Mouse (Mus musculus): ENCODE measurements at regions not wholly inside any gene's neighbourhood (a gene's known extent, or its start where the extent isn't known, plus 50 kb on each side); places are given as distances from the start of the nearest gene placed in this dataset.
"Not testable (repeated sequence)": the region's sequence is repeated elsewhere in the genome, so short reads cannot be mapped to it uniquely, and the experiment has no call there.

DNA sequence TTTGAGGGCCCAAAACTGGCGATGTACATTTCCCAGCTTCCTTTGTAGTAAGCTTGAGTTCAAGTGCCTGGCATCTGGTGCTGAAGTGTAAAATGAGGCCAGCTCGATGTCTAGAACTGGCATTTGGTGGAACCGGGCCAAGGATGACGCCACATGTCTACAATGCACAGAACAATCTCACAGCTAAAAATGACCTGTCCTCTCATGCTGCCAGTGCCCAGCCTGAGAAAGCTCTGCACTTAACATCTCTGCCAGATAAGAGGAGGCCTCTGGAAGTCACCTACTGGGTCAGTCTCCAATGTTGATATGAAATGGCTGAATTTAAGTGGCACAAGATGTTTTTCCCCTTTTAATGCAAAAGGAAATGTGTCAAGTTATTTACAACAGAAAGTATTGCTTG, 354.4 kb downstream of the Tox3 start:
- H3K4me2 ChIP-seq, result no peak overlapping the region
- no peaks in the 10 kb centered on the region for H3K27me3 ChIP-seq
- 88% methylated on average over 4 of the region's 4 CpGs for WGBS
- no peak overlapping the region for H3K9ac ChIP-seq (replicated peaks)
- no peak for ATAC-seq (ENCODE audit: insufficient number of reproducible peaks, insufficient read depth, low FRiP score, low TSS enrichment, low read depth)
- no peaks in the 10 kb centered on the region for H3K9me3 ChIP-seq
- no peaks in the 10 kb centered on the region for H3K36me3 ChIP-seq
- H3K27ac ChIP-seq, result no peak overlapping the region
- H3K4me1 ChIP-seq (replicated peaks), result no peaks in the 10 kb centered on the region
- no peak overlapping the region for H3K4me3 ChIP-seq (replicated peaks)

DNA sequence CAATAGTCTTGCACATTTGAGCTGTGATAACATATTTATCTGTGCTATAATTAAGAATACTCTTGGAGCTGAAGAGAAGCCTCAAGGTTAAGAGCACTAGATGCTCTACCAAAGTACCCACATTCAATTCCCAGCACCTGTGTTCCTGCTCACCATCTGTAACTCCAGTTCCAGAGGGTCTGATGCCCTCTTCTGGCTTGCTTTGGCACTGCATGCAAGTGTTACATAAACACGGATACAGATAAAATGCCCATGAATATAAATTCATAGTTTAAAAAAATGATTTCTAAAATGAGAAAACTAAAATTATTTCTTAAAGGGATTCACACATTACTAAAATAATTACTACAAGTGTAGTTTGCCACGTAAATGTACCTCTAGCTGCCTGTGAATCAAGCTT, 364.3 kb downstream of the Tox3 start:
- ATAC-seq (ENCODE audit: insufficient number of reproducible peaks, insufficient read depth, low FRiP score, low TSS enrichment, low read depth), result no peak
- no peak overlapping the region for H3K9ac ChIP-seq (replicated peaks)
- H3K27ac ChIP-seq, result no peak overlapping the region
- peaks cover 6% of the 10 kb centered on the region; the same call in 1 of the 2 replicates for H3K4me1 ChIP-seq (replicated peaks)
- H3K36me3 ChIP-seq, result no peaks in the 10 kb centered on the region
- H3K4me3 ChIP-seq (replicated peaks), result no peak overlapping the region
- H3K27me3 ChIP-seq, result 0 out of 2 replicates have a peak, but pooled peaks cover 3% of the 10 kb centered on the region
- no peaks in the 10 kb centered on the region for H3K9me3 ChIP-seq
- no peak overlapping the region for H3K4me2 ChIP-seq
- WGBS, result 92% methylated on average over 2 of the region's 2 CpGs

DNA sequence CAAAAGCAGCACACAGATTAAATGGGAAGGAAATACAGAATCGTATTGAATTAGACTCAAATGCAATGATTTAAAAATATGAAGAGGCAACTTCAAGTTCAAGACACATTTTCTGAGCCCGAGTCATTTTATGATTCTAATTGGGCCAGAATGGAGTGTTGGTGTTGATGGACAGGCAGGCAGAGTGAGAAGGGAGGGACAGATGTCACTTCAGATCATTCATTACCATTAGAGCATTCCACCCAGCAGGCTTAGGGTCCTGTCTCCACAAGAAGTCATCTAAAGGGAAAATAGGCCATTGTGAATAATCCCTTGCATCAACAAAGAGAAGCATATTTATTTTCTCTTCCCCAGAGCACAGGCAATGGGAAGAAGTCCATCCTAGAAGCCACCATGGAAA, 365.6 kb downstream of the Tox3 start:
- no peak overlapping the region for H3K4me2 ChIP-seq
- no peaks in the 10 kb centered on the region for H3K36me3 ChIP-seq
- H3K4me1 ChIP-seq (replicated peaks), result peaks cover 6% of the 10 kb centered on the region; the same call in 1 of the 2 replicates
- H3K9ac ChIP-seq (replicated peaks), result no peak overlapping the region
- no peak for ATAC-seq (ENCODE audit: insufficient number of reproducible peaks, insufficient read depth, low FRiP score, low TSS enrichment, low read depth)
- 41% methylated on average over 2 of the region's 2 CpGs for WGBS
- H3K27ac ChIP-seq, result no peak overlapping the region
- H3K27me3 ChIP-seq, result 0 out of 2 replicates have a peak, but pooled peaks cover 3% of the 10 kb centered on the region
- no peaks in the 10 kb centered on the region for H3K9me3 ChIP-seq
- no peak overlapping the region for H3K4me3 ChIP-seq (replicated peaks)

DNA sequence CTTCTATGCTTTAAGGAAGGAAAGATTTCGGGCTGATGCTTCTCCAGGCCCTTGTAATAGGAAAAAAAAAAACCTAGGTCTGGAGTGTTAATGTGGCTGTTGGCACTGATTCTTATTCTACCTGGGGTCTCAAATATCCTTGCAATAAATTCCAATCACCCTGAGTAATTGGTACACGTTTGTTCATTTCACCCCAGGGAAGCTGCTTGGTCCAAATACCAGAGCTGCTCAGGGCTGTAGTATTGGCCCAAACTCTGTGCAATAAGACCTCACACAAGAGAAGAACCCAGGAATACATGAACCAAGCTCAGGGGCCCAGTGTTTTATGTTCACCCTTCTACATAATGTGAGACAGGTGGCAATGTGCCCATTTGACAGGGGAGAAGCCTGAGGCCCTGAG, 366.8 kb downstream of the Tox3 start:
- Histone ChIP-seq H3K4me3 (replicated peaks) (no peak overlapping the region), H3K27ac (no peak overlapping the region), H3K36me3 (no peaks in the 10 kb centered on the region), H3K27me3 (no peaks in the 10 kb centered on the region), H3K4me1 (replicated peaks) (peaks cover 6% of the 10 kb centered on the region; the same call in 1 of the 2 replicates), H3K4me2 (no peak overlapping the region), H3K9me3 (no peaks in the 10 kb centered on the region), H3K9ac (replicated peaks) (no peak overlapping the region)
- 52% methylated on average over 2 of the region's 2 CpGs for WGBS
- ATAC-seq (ENCODE audit: insufficient number of reproducible peaks, insufficient read depth, low FRiP score, low TSS enrichment, low read depth), result no peak

DNA sequence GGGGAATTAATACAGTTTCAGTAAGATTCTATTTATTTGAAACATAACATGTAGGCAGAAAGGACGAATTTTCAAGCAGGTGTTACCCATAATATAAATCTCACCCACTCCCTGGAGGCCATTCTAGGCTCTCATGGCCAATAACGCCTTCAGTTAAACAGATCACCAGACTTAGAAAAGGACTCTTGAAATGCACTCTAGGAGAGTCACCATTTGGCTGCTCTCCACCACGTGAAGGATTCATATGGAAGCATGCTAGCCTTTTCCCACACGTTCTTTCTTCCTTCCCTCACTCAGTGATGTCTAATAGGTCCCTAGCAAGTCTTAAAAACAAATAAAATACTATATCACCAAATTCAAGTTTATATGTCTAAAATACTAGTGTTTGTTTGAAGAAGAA, 367.7 kb downstream of the Tox3 start:
- Histone ChIP-seq H3K4me2 (no peak overlapping the region), H3K4me3 (replicated peaks) (no peak overlapping the region), H3K4me1 (replicated peaks) (peaks cover 6% of the 10 kb centered on the region; the same call in 1 of the 2 replicates), H3K9ac (replicated peaks) (no peak overlapping the region), H3K27me3 (no peaks in the 10 kb centered on the region), H3K27ac (no peak overlapping the region), H3K36me3 (no peaks in the 10 kb centered on the region), H3K9me3 (no peaks in the 10 kb centered on the region)
- ATAC-seq (ENCODE audit: insufficient number of reproducible peaks, insufficient read depth, low FRiP score, low TSS enrichment, low read depth), result no peak
- 66% methylated on average over 4 of the region's 4 CpGs for WGBS

DNA sequence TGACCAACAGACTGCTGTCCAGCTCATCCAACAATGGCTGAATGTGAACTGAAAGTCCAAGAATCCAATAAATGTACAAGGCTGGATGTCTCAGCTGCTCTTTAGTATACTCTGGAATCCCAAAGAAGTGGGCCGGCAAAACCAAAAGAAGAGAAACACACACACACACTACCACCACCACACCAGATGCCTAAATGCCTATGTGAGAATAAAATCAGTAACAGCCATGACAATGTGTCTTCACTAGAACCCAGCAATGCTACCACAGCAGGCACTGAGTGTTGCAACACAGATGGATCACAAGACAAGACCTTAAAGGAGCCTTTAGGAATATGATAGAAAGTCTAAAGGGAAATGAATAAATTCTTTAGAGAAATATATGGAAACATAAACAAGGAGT, 385.3 kb downstream of the Tox3 start:
- Histone ChIP-seq H3K4me3 (replicated peaks) (no peak overlapping the region), H3K27me3 (no peaks in the 10 kb centered on the region), H3K9ac (replicated peaks) (no peak overlapping the region), H3K9me3 (no peaks in the 10 kb centered on the region), H3K36me3 (no peaks in the 10 kb centered on the region), H3K4me1 (replicated peaks) (no peaks in the 10 kb centered on the region), H3K27ac (no peak overlapping the region), H3K4me2 (no peak overlapping the region)
- 82% methylated on average over 1 of the region's 1 CpGs for WGBS
- no peak for ATAC-seq (ENCODE audit: insufficient number of reproducible peaks, insufficient read depth, low FRiP score, low TSS enrichment, low read depth)

DNA sequence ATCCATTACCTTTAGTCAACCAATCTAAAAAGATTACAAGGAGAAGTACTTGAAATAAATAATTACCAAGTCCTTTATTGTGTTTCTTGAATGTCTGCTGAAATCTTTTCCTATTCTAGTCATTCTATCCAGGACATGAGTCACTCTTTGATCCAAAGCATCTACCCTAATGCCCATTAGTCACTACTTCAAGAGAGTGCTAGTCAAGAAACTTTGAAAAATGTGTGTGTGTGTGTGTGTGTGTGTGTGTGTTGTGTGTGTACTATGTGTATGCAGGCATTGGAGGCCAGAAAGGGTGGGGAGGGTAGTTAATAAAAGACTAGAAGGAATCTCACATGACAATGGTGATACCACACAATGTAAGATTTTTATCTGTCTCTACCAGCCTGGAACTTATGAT, 390.7 kb downstream of the Tox3 start:
- Histone ChIP-seq H3K4me1 (replicated peaks) (no peaks in the 10 kb centered on the region), H3K36me3 (no peaks in the 10 kb centered on the region), H3K27ac (no peak overlapping the region), H3K9me3 (no peaks in the 10 kb centered on the region), H3K4me2 (no peak overlapping the region), H3K9ac (replicated peaks) (no peak overlapping the region), H3K27me3 (no peaks in the 10 kb centered on the region), H3K4me3 (replicated peaks) (no peak overlapping the region)
- ATAC-seq (ENCODE audit: insufficient number of reproducible peaks, insufficient read depth, low FRiP score, low TSS enrichment, low read depth), result no peak

DNA sequence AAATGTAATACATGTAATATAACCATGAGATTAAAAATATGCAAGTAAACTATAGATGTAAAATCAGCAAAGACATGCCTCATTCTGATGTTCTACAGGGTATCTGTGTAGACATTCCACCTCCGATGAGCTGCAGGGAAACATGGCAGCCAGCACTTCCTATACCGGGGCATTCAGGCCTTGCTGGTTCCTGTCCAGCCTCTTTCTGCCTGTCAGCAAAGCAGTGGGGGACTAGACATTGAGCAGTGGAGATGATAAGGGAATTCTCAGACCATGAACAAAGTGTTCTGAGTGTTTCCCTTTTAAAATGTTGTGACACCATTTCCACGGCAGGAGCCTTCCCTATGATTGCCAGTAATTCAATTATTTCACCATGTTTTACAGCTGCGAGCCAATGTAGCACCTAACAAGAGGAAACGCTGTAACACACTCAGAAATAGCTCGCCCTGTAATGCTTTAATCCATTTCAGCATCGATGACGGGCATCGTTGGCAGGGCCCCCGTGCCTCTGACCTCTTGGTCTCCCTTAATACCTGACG, 391.6 kb downstream of the Tox3 start:
- H3K36me3 ChIP-seq, result no peaks in the 10 kb centered on the region
- H3K9me3 ChIP-seq, result no peaks in the 10 kb centered on the region
- no peak overlapping the region for H3K9ac ChIP-seq (replicated peaks)
- H3K27me3 ChIP-seq, result no peaks in the 10 kb centered on the region
- H3K4me2 ChIP-seq, result no peak overlapping the region
- H3K4me3 ChIP-seq (replicated peaks), result no peak overlapping the region
- WGBS, result 76% methylated on average over 11 of the region's 11 CpGs
- H3K27ac ChIP-seq, result no peak overlapping the region
- ATAC-seq (ENCODE audit: insufficient number of reproducible peaks, insufficient read depth, low FRiP score, low TSS enrichment, low read depth), result no peak
- H3K4me1 ChIP-seq (replicated peaks), result no peaks in the 10 kb centered on the region

DNA sequence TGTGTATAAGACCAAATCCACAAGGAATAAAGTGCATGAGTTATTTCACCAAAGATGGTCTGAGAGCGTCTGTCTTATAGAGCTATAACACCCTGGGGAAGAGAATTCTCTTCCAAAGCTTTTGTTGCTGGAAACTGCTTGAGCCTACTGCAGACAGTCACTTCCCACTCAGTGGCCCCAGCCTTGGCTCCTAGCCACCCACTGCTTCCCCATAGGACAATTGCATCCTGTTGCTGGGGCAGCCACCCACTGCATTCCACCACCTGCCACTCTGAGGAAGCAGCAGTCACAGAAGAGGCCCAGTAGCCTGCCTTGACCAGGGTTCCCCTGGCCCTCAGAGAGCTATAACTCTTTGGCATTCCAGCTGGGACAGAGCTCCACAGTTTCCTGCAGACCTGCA, 409.3 kb downstream of the Tox3 start:
- 84% methylated on average over 1 of the region's 1 CpGs for WGBS
- H3K36me3 ChIP-seq, result no peaks in the 10 kb centered on the region
- peaks cover 3% of the 10 kb centered on the region for H3K4me1 ChIP-seq (replicated peaks)

DNA sequence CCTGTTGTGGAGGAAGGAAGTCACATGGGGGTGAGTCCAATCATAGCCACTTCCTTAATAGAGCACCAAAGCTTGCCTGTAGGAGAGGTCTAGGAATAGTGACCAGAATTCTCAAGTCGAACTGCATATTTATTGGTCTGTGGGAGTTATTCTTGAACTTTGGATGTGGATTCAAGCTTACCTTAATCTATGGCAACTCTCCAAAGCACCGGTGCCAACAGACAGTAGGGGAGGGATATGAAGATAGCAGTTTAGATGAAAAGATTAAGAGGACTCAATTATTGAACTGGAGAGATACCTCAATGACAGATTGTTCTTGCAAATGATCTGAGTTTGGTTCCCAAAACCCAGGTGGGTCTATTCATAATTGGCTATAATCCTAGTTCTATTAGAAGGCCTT, 413.6 kb downstream of the Tox3 start:
- no peak for ATAC-seq (ENCODE audit: insufficient number of reproducible peaks, insufficient read depth, low FRiP score, low TSS enrichment, low read depth)
- no peaks in the 10 kb centered on the region for H3K36me3 ChIP-seq

More for the DNA sequence above, 409.3 kb downstream of the Tox3 start:
- no peak for ATAC-seq (ENCODE audit: insufficient number of reproducible peaks, insufficient read depth, low FRiP score, low TSS enrichment, low read depth)
- no peak overlapping the region for H3K27ac ChIP-seq
- H3K9me3 ChIP-seq, result 0 out of 2 replicates have a peak, but pooled peaks cover 5% of the 10 kb centered on the region
- H3K27me3 ChIP-seq, result no peaks in the 10 kb centered on the region
- H3K4me2 ChIP-seq, result no peak overlapping the region
- H3K9ac ChIP-seq (replicated peaks), result no peak overlapping the region
- no peak overlapping the region for H3K4me3 ChIP-seq (replicated peaks)

DNA sequence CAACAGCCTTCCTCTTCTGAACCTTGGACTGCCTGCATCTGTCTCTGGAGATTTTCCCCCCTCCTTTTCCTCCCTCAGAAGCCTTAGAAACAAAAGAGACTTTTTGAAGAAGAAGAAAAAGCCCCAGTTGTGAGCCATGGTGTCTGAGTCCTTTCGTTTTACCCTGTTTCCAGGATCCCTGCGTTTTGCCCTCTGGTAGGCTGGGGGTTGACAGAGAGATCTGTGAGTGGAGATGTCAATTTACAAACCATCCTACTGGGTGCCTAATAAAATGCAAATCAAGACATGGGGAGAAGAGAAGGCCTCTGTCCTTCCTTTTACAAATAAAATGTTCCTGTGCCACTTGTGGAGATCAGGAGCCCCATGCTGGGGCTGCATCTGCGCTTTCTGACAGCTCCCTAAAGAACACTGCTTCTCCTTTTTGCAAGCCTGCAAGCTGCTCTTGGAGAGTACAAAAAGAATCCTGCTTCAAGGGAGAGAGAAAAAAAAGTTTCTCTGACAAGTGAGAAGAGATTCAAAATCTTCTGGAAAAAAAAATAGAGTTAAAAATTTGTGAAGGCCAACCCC, 421.4 kb downstream of the Tox3 start:
- no peaks in the 10 kb centered on the region for H3K9me3 ChIP-seq
- H3K27me3 ChIP-seq, result no peaks in the 10 kb centered on the region
- H3K27ac ChIP-seq, result no peak overlapping the region
- no peaks in the 10 kb centered on the region for H3K36me3 ChIP-seq
- 15% methylated on average over 3 of the region's 3 CpGs for WGBS
- H3K4me3 ChIP-seq (replicated peaks), result no peak overlapping the region
- ATAC-seq (ENCODE audit: insufficient number of reproducible peaks, insufficient read depth, low FRiP score, low TSS enrichment, low read depth), result no peak
- no peak overlapping the region for H3K4me2 ChIP-seq
- no peak overlapping the region for H3K9ac ChIP-seq (replicated peaks)
- no peaks in the 10 kb centered on the region; the same call in 1 of the 2 replicates for H3K4me1 ChIP-seq (replicated peaks)

More for the DNA sequence above, 413.6 kb downstream of the Tox3 start:
- H3K9ac ChIP-seq (replicated peaks), result no peak overlapping the region
- no peak overlapping the region for H3K4me3 ChIP-seq (replicated peaks)
- H3K9me3 ChIP-seq, result 0 out of 2 replicates have a peak, but pooled peaks cover 5% of the 10 kb centered on the region
- WGBS, result 87% methylated on average over 2 of the region's 2 CpGs
- peaks cover 3% of the 10 kb centered on the region for H3K4me1 ChIP-seq (replicated peaks)
- no peaks in the 10 kb centered on the region for H3K27me3 ChIP-seq
- H3K27ac ChIP-seq, result no peak overlapping the region
- H3K4me2 ChIP-seq, result no peak overlapping the region

DNA sequence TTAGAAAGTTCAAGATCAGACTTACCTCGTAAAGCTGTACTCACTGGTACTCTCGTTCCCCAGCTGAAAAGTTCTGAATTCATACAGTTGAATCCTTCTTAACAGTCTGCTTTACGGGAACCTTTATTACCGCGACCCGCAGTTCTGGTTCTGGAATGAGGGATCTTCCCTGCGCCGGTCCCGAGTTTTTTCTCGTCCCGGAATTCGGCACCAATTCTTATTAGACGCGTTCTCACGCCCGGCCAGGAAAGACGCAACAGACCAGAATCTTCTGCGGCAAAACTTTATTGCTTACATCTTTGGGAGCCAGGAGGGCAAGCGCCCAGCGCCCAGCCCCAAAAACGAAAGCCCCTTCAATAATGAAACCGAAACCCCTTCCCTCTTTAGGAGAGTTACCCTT, 423.4 kb downstream of the Tox3 start:
- not testable (repeated sequence) for H3K36me3 ChIP-seq; ATAC-seq (ENCODE audit: insufficient number of reproducible peaks, insufficient read depth, low FRiP score, low TSS enrichment, low read depth); H3K4me2 ChIP-seq; H3K27ac ChIP-seq; H3K4me3 ChIP-seq (replicated peaks); H3K27me3 ChIP-seq; H3K4me1 ChIP-seq (replicated peaks); H3K9me3 ChIP-seq; H3K9ac ChIP-seq (replicated peaks)
- WGBS, result 97% methylated on average over 6 of the region's 22 CpGs
